Mouse (Mus musculus) CH12.LX (cell line): ENCODE data around the gene Alpk1.

Source experiments
- CTCF ChIP-seq, 2 experiments: IDR thresholded peaks in 1 of 2; conservative IDR thresholded peaks in 1 of 2; 2 replicates each; pipeline ENCODE4 v1.5.1; 2011 to 2012; ENCODE audit warnings: low read depth in 2 of 2, low read length in 2 of 2, improper control_type of control experiment in 1 of 2, inconsistent platforms in 1 of 2, mild to moderate bottlenecking in 1 of 2, moderate library complexity in 1 of 2
- EP300 ChIP-seq: IDR thresholded peaks from 2 replicates; pipeline ENCODE4 v1.6.1; 2011; ENCODE audit warnings: low read length, improper control_type of control experiment
- GABPA ChIP-seq: IDR thresholded peaks from 2 replicates; pipeline ENCODE4 v1.6.1; 2012; ENCODE audit warnings: low read depth, low read length, improper control_type of control experiment, inconsistent platforms; ENCODE audit not compliant: insufficient replicate concordance
- HCFC1 ChIP-seq: IDR thresholded peaks from 2 replicates; pipeline ENCODE4 v1.6.1; 2012; ENCODE audit warnings: low read depth, mild to moderate bottlenecking, inconsistent platforms, low read length, improper control_type of control experiment
- MAFK ChIP-seq: IDR thresholded peaks from 2 replicates; pipeline ENCODE4 v1.6.1; 2011; ENCODE audit warnings: low read length, improper control_type of control experiment; ENCODE audit not compliant: insufficient replicate concordance
- MAZ ChIP-seq: IDR thresholded peaks from 2 replicates; pipeline ENCODE4 v1.6.1; 2012; ENCODE audit warnings: low read depth, mild to moderate bottlenecking, inconsistent platforms, low read length, improper control_type of control experiment, moderate library complexity
- POLR2A ChIP-seq: IDR thresholded peaks from 2 replicates; pipeline ENCODE4 v1.6.1; 2011; ENCODE audit warnings: low read depth, mild to moderate bottlenecking, improper control_type of control experiment, low read length
- POLR2AphosphoS2 ChIP-seq: IDR thresholded peaks from 2 replicates; pipeline ENCODE4 v1.6.1; 2011; ENCODE audit warnings: low read depth, low read length, improper control_type of control experiment
- TCF12 ChIP-seq: IDR thresholded peaks from 2 replicates; pipeline ENCODE4 v1.6.1; 2014; ENCODE audit warnings: low read depth, mild to moderate bottlenecking, inconsistent platforms, low read length, improper control_type of control experiment
- UBTF ChIP-seq: IDR thresholded peaks from 2 replicates; pipeline ENCODE4 v1.6.1; 2012; ENCODE audit warnings: low read depth, mild to moderate bottlenecking, inconsistent platforms, low read length, improper control_type of control experiment, moderate library complexity
- USF1 ChIP-seq: IDR thresholded peaks from 2 replicates; pipeline ENCODE4 v1.6.1; 2014; ENCODE audit warnings: low read depth, mild to moderate bottlenecking, inconsistent platforms, low read length, improper control_type of control experiment
- ZC3H11A ChIP-seq: IDR thresholded peaks from 2 replicates; pipeline ENCODE4 v1.6.1; 2012; ENCODE audit warnings: low read depth, mild to moderate bottlenecking, inconsistent platforms, low read length, improper control_type of control experiment
- ZNF384 ChIP-seq: IDR thresholded peaks from 2 replicates; pipeline ENCODE4 v1.6.1; 2012; ENCODE audit warnings: low read depth, low read length, improper control_type of control experiment, inconsistent platforms

GRCm38 (mm10) chr3:127762403-127762802 lies 17.9 kb downstream of the Alpk1 start:
- TF ChIP-seq POLR2A (no peak), CTCF (conservative IDR thresholded peaks at IDR 0.05 in 1 of 2, IDR thresholded peaks at IDR 0.05 in 1 of 2; ENCODE audit: low read depth in 2 of 2, low read length in 2 of 2) (no peak), MAZ (no peak), HCFC1 (no peak), UBTF (no peak), POLR2AphosphoS2 (no peak), MAFK (no peak), TCF12 (no peak), ZC3H11A (no peak), EP300 (no peak), GABPA (no peak), USF1 (no peak), ZNF384 (no peak)
